Mouse (Mus musculus) right cerebral cortex, postnatal 14 days (tissue): ENCODE measurements around the gene Amz1.

Experiments used
- DNase-seq: peaks from one replicate; pipeline ENCODE4 v3.0.0; 2022

The Amz1 gene

GRCm38 (mm10) chr5:140768333-140768732 is 44.4 kb downstream of the Amz1 start:
- DNase-seq, result no peak

GRCm38 (mm10) chr5:140771612-140772011 is 47.7 kb downstream of the Amz1 start:
- DNase-seq, result no peak

DNA sequence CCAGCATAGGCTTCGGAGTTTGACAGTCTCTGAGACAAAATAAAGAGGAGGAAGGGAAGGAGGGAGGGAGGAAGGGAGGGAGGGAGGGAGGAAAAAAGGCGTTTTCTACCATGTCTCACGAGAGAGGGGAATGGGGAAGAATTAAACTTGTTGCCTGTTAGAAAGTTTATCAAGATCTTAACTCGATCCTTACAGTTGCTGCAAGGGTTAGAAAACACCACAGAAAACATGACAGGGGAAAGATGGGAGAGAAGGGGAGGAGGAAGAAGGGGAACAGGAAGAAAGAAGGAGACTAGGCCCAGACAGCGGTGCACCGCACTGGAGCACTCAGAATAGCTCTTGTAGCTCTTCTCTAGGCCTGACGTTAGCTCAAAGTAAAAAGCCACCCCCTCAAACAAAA is 48.2 kb downstream of the Amz1 start:
- DNase-seq, result no peak

DNA sequence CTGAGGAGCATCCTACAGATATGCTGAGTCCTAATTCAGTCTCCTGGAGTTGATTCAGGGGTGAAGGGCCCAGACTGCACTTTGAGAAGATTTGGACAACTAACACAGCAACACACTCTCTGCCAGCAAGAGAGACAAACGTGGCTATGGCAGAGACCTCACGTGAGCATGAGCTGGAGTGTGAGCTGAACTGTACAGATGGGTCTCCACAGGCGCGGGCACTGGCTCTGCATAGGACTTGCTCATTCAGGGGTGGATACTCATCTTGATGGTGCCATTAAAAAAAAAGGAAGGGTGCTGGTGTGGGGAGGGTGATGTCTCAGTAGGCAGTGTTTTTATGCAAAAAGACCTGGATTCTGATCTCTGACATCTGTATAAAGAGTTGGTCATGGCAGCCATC is 51.2 kb downstream of the Amz1 start:
- DNase-seq, result no peak

DNA sequence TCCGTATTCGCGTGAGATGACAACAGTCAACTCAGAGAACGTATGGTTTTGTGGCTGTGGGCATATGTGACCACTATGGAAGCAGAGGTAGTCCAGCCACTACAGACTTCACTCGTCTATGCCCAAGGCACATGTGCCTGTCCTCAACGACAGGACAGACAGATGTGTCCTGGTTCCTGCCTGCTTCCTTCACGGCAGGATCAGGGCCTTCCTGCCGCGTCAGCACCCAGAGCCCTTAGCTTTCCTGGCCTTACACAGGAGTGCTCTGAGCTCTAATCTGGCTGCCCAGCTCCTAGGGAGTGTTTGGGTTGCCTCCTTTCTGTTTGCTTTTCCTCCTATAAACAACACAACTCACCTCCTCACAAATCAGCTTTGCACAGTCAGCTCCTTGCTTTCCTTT is 53.0 kb downstream of the Amz1 start:
- no peak for DNase-seq

DNA sequence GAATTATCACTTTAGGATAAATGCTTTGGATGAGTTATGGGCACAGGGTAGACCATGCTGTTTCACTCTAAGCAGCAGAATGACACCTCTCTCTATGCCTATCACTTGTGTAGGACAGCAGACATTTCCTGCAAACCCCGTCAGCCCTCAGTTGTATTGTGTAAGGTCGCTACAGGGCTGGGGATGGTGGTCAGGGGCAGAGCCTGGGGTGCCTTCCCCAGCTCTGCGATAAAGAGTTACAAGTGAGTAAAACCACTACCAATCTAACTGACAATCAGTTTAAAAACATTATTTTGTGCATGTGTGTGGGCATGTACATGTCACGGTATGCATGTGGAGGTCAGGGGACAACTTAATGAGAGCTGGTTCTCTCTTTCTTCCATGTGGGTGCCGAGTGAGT is 57.2 kb downstream of the Amz1 start:
- DNase-seq, result no peak

- no peak for DNase-seq
Observed at GRCm38 (mm10) chr5:140781886-140782572, 58.1 kb downstream of the Amz1 start.

- no peak for DNase-seq
Observed at GRCm38 (mm10) chr5:140783577-140783976, 59.6 kb downstream of the Amz1 start.

DNA sequence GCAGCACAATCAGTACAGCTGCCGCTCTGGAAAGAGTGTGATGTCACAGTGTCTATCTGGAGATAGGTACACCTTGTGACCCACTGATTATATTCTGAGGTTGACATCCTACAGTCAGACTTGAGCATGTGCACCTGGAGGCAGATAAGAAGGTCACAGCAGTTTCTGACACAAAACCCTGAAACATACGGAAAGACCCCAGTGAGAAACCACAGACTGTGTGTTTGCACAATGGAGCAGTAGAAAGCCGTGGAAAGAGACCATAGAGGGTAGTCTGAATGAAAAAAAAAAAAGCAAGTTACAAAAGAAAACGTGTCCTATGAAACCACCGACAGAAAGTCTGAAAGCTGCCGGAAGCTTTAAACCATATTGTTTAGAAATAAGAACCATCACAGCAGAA is 60.4 kb downstream of the Amz1 start:
- DNase-seq, result no peak

- DNase-seq, result no peak
Observed at GRCm38 (mm10) chr5:140785240-140785872, 61.4 kb downstream of the Amz1 start.

- DNase-seq, result no peak
Observed at GRCm38 (mm10) chr5:140789561-140789960, 65.6 kb downstream of the Amz1 start.

GRCm38 (mm10) chr5:140790392-140790791 is 66.5 kb downstream of the Amz1 start:
- no peak for DNase-seq

DNA sequence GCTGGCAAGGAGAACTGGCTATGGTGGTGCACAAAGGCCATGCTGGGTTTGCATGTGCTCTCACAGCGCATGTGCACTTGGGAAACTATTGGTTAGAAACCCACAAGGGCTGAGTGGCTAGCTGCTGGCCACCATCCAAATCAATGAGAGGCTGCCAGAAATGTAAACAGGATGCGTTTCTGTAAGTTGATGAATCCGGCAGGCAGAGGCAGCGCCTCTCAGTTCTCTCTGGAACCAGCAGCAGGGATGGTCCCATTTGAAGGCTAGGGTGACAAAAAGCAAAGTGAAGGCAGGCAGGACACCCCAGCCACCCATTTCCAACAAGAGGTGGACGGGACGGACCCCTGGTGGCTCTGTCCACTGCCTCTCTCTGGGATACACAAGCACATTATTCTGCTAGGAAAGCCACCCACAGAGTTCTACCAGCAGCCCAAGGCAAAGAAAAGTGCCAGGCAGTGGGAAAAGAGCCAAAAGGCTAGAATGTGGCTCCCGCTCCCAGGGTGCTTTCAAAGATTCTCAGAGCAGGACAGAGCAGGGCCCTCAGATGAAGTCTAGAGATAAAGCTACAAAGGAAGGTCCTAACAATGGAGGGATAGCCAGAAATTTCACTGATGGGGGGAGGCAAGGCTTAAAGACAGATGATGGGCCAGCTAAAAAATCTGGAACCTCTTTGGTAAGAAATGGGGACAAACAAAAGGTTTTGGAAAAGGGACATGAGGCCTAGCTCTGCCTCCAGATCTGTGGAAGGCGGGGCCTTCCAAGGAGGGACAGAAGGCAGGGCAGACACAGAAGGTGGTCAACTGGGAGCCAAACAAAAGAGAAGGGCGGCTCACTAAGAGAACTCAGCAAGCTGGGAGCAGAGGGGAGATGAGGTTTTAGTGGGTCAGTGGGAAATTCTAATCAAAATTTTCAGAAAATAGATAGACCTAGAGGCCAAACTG is 67.3 kb downstream of the Amz1 start:
- DNase-seq, result peak; percentile 27

GRCm38 (mm10) chr5:140792233-140792632 is 68.3 kb downstream of the Amz1 start:
- DNase-seq, result no peak

DNA sequence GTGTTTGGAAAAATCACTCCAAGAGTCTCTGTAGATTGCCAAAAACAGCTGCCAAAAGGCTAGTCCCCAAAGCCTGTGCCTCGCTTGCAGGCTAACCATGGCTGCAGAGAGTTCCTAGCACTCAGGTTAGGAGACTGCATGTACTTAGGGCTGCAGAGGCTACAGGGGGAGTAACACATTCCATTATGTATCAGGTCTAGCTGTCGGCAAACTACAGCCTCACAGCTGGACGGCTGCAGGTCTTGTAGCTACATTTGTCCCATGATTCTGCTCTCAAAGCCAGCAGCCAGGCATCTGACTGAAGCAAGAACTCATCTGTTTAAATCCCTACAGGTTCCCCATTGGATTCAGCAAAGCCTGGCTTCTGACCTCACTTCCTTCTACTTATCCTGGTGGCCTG is 70.8 kb downstream of the Amz1 start:
- no peak for DNase-seq

DNA sequence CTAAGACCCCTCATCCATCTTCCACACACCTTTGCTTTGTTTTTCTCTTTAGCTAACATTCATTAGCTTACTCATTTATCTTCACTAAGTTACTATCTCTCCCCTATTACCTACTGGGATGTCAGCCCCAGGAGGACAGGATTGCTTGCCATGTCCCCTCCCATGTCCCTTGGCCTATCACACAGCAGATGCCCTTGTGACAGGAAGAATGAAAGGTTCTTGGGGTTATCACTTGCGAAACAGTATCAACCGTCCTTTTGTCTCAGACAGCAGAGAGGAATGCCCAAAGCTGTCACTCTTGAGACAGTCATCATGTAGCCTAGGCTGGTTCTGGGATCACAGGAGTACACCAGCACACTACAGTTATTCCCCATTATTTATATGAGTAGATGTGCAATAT is 71.2 kb downstream of the Amz1 start:
- DNase-seq, result no peak

DNA sequence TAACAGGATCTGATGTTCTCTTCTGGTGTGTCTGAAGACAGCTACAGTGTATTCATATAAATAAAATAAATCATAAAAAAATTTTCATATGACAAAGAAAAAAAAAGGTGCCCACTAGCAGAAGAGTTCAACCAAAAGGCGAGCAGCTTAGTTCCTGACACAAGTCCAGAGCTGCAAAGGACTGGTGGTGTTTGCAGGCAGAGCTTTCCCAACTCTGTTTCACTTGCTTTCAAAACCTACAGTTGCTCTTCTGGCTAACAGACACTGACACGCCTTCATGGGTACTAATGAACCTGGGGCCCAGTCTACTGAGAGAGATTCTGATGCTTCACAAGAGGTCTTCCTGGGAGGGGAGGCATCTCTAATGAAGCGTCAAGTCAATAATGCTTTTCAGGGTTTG is 72.1 kb downstream of the Amz1 start:
- no peak for DNase-seq

DNA sequence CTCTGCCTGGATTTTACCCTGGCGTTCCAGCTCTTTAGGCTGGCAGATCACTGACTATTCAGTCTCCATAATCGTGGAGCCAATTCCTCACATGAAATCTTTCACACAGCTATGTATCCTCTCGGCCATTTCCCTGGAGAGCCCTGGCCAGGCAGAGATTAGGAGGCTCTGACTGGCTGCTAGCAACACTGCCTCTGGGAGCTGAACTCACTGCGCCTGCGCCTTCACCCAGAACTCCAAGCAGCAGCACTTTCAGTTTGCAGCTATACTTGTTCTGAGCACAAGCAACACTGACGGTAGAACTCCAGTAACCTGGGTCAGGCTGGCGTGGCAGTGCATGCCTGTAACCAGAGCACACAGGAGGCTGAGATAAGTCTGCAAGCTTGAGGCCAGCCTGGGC is 74.2 kb downstream of the Amz1 start:
- no peak for DNase-seq

- no peak for DNase-seq
Observed at GRCm38 (mm10) chr5:140798775-140799174, 74.8 kb downstream of the Amz1 start.

- no peak for DNase-seq
Observed at GRCm38 (mm10) chr5:140799190-140799589, 75.3 kb downstream of the Amz1 start.

GRCm38 (mm10) chr5:140800288-140800923 is 76.5 kb downstream of the Amz1 start:
- DNase-seq, result no peak

GRCm38 (mm10) chr5:140801782-140802181 is 77.9 kb downstream of the Amz1 start:
- DNase-seq, result no peak

DNA sequence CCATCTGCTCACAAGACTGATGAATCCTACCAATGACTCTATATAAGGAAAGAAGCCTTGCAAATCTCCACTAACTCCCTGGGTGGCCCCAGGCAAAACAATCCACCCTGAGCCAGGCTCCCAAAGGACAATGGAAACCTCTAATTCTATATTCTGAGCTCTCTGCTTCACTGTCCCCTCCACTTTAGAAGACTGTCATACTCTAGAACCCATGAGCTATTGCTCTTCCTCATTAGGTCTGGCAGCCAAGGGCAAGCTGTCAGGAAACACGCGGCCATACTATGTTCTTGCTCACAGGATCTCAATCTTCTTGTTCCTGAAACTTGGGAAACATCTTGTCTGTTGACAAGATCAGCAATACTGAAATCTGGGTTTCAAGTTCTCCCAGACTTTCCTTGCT is 82.3 kb downstream of the Amz1 start:
- DNase-seq, result no peak
